Mouse (Mus musculus) liver, embryonic 14.5 days (tissue): ENCODE results near the gene Pdpk1. TPM values are rescaled to one million over a fixed set of nuclear protein-coding genes. Genes with fewer than 3 reads are reported as not detected.

Source experiments
- ATAC-seq: fragments of 200-750 bp; cut with Nextera tagmentation; 2 replicates; pipeline ENCODE4 v1.8.0; 2017; ENCODE audit warnings: moderate number of reproducible peaks, mild to moderate bottlenecking, moderate library complexity; ENCODE audit not compliant: insufficient read depth
- DNase-seq, 3 experiments: peaks; one replicate each; pipeline ENCODE4 v3.0.0-alpha.2; 2012 to 2013; ENCODE audit warnings: low read depth in 3 of 3, low spot score in 3 of 3
- H3K27ac ChIP-seq: fragments of 300-500 bp; sonication (generic); 2 replicates; pipeline ENCODE4 v1.5.1; 2014; ENCODE audit warnings: moderate library complexity, mild to moderate bottlenecking, control low read depth, inconsistent platforms
- H3K27me3 ChIP-seq: fragments of 300-500 bp; sonication (generic); 2 replicates; pipeline ENCODE4 v1.6.1; 2014; ENCODE audit warnings: mild to moderate bottlenecking, low read length, moderate library complexity; ENCODE audit not compliant: control insufficient read depth, insufficient read depth
- H3K36me3 ChIP-seq: fragments of 300-500 bp; sonication (generic); replicated peaks from 2 replicates; pipeline ENCODE4 v1.6.1; 2014; ENCODE audit warnings: low read depth; ENCODE audit not compliant: control insufficient read depth, insufficient read depth
- H3K4me1 ChIP-seq, 2 experiments: fragments of 200-500 bp in 1 of 2; fragments of 300-500 bp in 1 of 2; sonication (generic) in 1 of 2; replicated peaks; 2 replicates each; pipeline ENCODE4 v1.6.1; 2012 to 2014; ENCODE audit warnings: antibody characterized with exemption in 1 of 2, inconsistent platforms in 1 of 2, low read length in 1 of 2; ENCODE audit not compliant: control insufficient read depth in 2 of 2, insufficient read depth in 2 of 2
- H3K4me2 ChIP-seq: fragments of 300-500 bp; sonication (generic); 2 replicates; pipeline ENCODE4 v1.6.1; 2014; ENCODE audit warnings: low read depth, mild to moderate bottlenecking, control low read depth, moderate library complexity
- H3K4me3 ChIP-seq, 2 experiments: fragments of 200-500 bp in 1 of 2; fragments of 300-500 bp in 1 of 2; sonication (generic) in 1 of 2; 2 replicates each; pipeline ENCODE4 v1.5.1; 2012 to 2014; ENCODE audit warnings: low read depth in 2 of 2, low read length in 2 of 2, mild to moderate bottlenecking in 2 of 2, control low read depth in 1 of 2, inconsistent platforms in 1 of 2, moderate library complexity in 1 of 2; ENCODE audit not compliant: insufficient read depth in 1 of 2
- H3K9ac ChIP-seq: fragments of 300-500 bp; sonication (generic); replicated peaks from 2 replicates; pipeline ENCODE4 v1.6.1; 2014; ENCODE audit warnings: mild to moderate bottlenecking, control low read depth, moderate library complexity
- H3K9me3 ChIP-seq: fragments of 300-500 bp; sonication (generic); 2 replicates; pipeline ENCODE4 v1.6.1; 2016; ENCODE audit warnings: low read length, mixed read lengths; ENCODE audit not compliant: control insufficient read depth
- CTCF ChIP-seq: IDR thresholded peaks from 2 replicates; pipeline ENCODE4 v1.5.1; 2016; ENCODE audit warnings: antibody characterized with exemption, low read depth, control low read depth
- EP300 ChIP-seq: IDR thresholded peaks from 2 replicates; pipeline ENCODE4 v1.6.1; 2016; ENCODE audit warnings: antibody characterized with exemption, low read depth
- WGBS: fragments of 180-500 bp; shearing (Covaris S2); extraction: QIAGEN DNeasy Blood & Tissue Kit; methylation state at CpG from one replicate; pipeline ENCODE4 v1.1.7; 2014; ENCODE audit not compliant: insufficient replicate concordance; 5-methylcytosine and 5-hydroxymethylcytosine counted together
- polyA plus RNA-seq, 2 experiments: library from polyadenylated mRNA; depleted of rRNA in 1 of 2; stranded (reverse) in 1 of 2; unstranded in 1 of 2; fragments of >200 nt; fragmentation: Nextera tagmentation in 1 of 2; extraction: Ambion mirVana in 1 of 2; gene quantifications; 2 replicates each; pipeline versions ENCODE4 v1.2.1 to v1.2.3; 2012 to 2014

The Pdpk1 gene
- polyA plus RNA-seq, 2 experiments, result 9.7 to 24.5 TPM

GRCm38 (mm10) chr17:24030551-24030950, 120.2 kb downstream of the Pdpk1 start:
- WGBS, result 64% methylated on average over 22 of the region's 22 CpGs
- Histone ChIP-seq H3K27ac (no peak overlapping the region), H3K36me3 (no peaks in the 10 kb centered on the region), H3K4me1 (no peaks in the 10 kb centered on the region), H3K4me2 (no peak overlapping the region), H3K4me3 (no peak overlapping the region), H3K9ac (no peak overlapping the region), H3K9me3 (no peaks in the 10 kb centered on the region), H3K27me3 (no peaks in the 10 kb centered on the region)
- ATAC-seq (no peak), DNase-seq (no peak)
- no peak for TF ChIP-seq CTCF
- TF ChIP-seq EP300, result no peak

- DNase-seq (no peak), ATAC-seq (no peak)
- no peaks in the 10 kb centered on the region for H3K4me1 ChIP-seq
- no peaks in the 10 kb centered on the region for H3K27me3 ChIP-seq
- no peaks in the 10 kb centered on the region for H3K9me3 ChIP-seq
- no peak for TF ChIP-seq EP300
- no peak for TF ChIP-seq CTCF
- H3K4me3 ChIP-seq, result no peak overlapping the region
- no peak overlapping the region for H3K4me2 ChIP-seq
- H3K27ac ChIP-seq, result no peak overlapping the region
- H3K36me3 ChIP-seq, result no peaks in the 10 kb centered on the region
- 52% methylated on average over 7 of the region's 7 CpGs for WGBS
- no peak overlapping the region for H3K9ac ChIP-seq
These were observed 121.2 kb downstream of the Pdpk1 start for GRCm38 (mm10) chr17:24029477-24029876.

Other genes with a start within 250 kb of the Pdpk1 start
- not detected in 2 replicates for gene Dcpp3, start 233.5 kb downstream of the Pdpk1 start, polyA plus RNA-seq (2012; rRNA removed)
- gene Dcpp3, start 233.5 kb downstream of the Pdpk1 start, polyA plus RNA-seq (2014; fragmentation: Nextera tagmentation; extraction: Ambion mirVana), result not detected in 2 replicates
- gene Sbp, start 209.3 kb downstream of the Pdpk1 start, polyA plus RNA-seq (2012; rRNA removed), result not detected in 2 replicates
- gene Sbp, start 209.3 kb downstream of the Pdpk1 start, polyA plus RNA-seq (2014; fragmentation: Nextera tagmentation; extraction: Ambion mirVana), result not detected in 2 replicates
- not detected in 2 replicates for gene Sbpl, start 195.7 kb downstream of the Pdpk1 start, polyA plus RNA-seq (2012; rRNA removed)
- gene Sbpl, start 195.7 kb downstream of the Pdpk1 start, polyA plus RNA-seq (2014; fragmentation: Nextera tagmentation; extraction: Ambion mirVana), result not detected in 2 replicates
- gene Prss30, start 170.4 kb downstream of the Pdpk1 start, polyA plus RNA-seq (2012; rRNA removed), result 0.07 and 0.13 TPM in 2 replicates
- gene Prss30, start 170.4 kb downstream of the Pdpk1 start, polyA plus RNA-seq (2014; fragmentation: Nextera tagmentation; extraction: Ambion mirVana), result 0.06 TPM in 1 of 2 replicates, not detected in the other
- gene Prss22, start 152.8 kb downstream of the Pdpk1 start, polyA plus RNA-seq (2012; rRNA removed), result not detected in 2 replicates
- not detected in 2 replicates for gene Prss22, start 152.8 kb downstream of the Pdpk1 start, polyA plus RNA-seq (2014; fragmentation: Nextera tagmentation; extraction: Ambion mirVana)
- gene Prss27, start 112.8 kb downstream of the Pdpk1 start, polyA plus RNA-seq (2012; rRNA removed), result not detected in 2 replicates
- gene Prss27, start 112.8 kb downstream of the Pdpk1 start, polyA plus RNA-seq (2014; fragmentation: Nextera tagmentation; extraction: Ambion mirVana), result not detected in 2 replicates
- 9.3 and 10.0 TPM in 2 replicates for gene Kctd5, start 77.4 kb downstream of the Pdpk1 start, polyA plus RNA-seq (2012; rRNA removed)
- gene Kctd5, start 77.4 kb downstream of the Pdpk1 start, polyA plus RNA-seq (2014; fragmentation: Nextera tagmentation; extraction: Ambion mirVana), result 10.9 and 11.3 TPM in 2 replicates
- 11.6 and 12.7 TPM in 2 replicates for gene Amdhd2, start 12.8 kb upstream of the Pdpk1 start, polyA plus RNA-seq (2012; rRNA removed)
- gene Amdhd2, start 12.8 kb upstream of the Pdpk1 start, polyA plus RNA-seq (2014; fragmentation: Nextera tagmentation; extraction: Ambion mirVana), result 17.6 and 21.7 TPM in 2 replicates
- gene Atp6v0c, start 18.8 kb upstream of the Pdpk1 start, polyA plus RNA-seq (2012; rRNA removed), result 236 and 271 TPM in 2 replicates
- 326 and 346 TPM in 2 replicates for gene Atp6v0c, start 18.8 kb upstream of the Pdpk1 start, polyA plus RNA-seq (2014; fragmentation: Nextera tagmentation; extraction: Ambion mirVana)
- gene Tbc1d24, start 54.6 kb upstream of the Pdpk1 start, polyA plus RNA-seq (2012; rRNA removed), result 14.1 TPM in 2 replicates
- gene Tbc1d24, start 54.6 kb upstream of the Pdpk1 start, polyA plus RNA-seq (2014; fragmentation: Nextera tagmentation; extraction: Ambion mirVana), result 4.9 and 5.4 TPM in 2 replicates
- gene Ntn3, start 58.6 kb upstream of the Pdpk1 start, polyA plus RNA-seq (2012; rRNA removed), result 0.59 and 0.64 TPM in 2 replicates
- 0.45 and 0.69 TPM in 2 replicates for gene Ntn3, start 58.6 kb upstream of the Pdpk1 start, polyA plus RNA-seq (2014; fragmentation: Nextera tagmentation; extraction: Ambion mirVana)
- gene Tedc2, start 69.9 kb upstream of the Pdpk1 start, polyA plus RNA-seq (2012; rRNA removed), result 18.3 and 21.1 TPM in 2 replicates
- 7.7 and 7.9 TPM in 2 replicates for gene Tedc2, start 69.9 kb upstream of the Pdpk1 start, polyA plus RNA-seq (2014; fragmentation: Nextera tagmentation; extraction: Ambion mirVana)
- 34.0 and 36.9 TPM in 2 replicates for gene Ccnf, start 100.6 kb upstream of the Pdpk1 start, polyA plus RNA-seq (2012; rRNA removed)
- gene Ccnf, start 100.6 kb upstream of the Pdpk1 start, polyA plus RNA-seq (2014; fragmentation: Nextera tagmentation; extraction: Ambion mirVana), result 69.5 and 71.7 TPM in 2 replicates
- 0.04 TPM in 1 of 2 replicates, not detected in the other for gene Abca17, start 200.1 kb upstream of the Pdpk1 start, polyA plus RNA-seq (2012; rRNA removed)
- gene Abca17, start 200.1 kb upstream of the Pdpk1 start, polyA plus RNA-seq (2014; fragmentation: Nextera tagmentation; extraction: Ambion mirVana), result not detected in 2 replicates
- 14.4 and 14.8 TPM in 2 replicates for gene Abca3, start 201.0 kb upstream of the Pdpk1 start, polyA plus RNA-seq (2012; rRNA removed)
- 12.5 and 14.4 TPM in 2 replicates for gene Abca3, start 201.0 kb upstream of the Pdpk1 start, polyA plus RNA-seq (2014; fragmentation: Nextera tagmentation; extraction: Ambion mirVana)